Mouse (Mus musculus): ENCODE data around the gene Klf1.

The Klf1 gene

DNA sequence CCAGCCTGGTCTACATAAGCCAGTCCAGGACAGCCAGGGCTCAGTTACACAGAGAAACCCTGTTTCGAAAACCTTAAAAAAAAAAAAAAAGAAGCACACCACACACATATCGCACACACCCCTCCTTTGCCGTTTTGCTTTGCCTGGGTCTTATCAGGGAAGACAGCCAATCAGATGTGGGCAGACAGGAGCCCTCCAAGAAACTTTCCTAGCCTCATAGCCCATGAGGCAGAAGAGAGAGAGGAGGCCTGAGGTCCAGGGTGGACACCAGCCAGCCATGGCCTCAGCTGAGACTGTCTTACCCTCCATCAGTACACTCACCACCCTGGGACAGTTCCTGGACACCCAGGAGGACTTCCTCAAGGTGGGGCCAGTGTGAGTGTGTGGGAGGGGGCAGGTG lies at the start of gene Klf1:
Gene Klf1, plus strand, starts transcription at position 177 of the 400 bp plus-strand sequence.
- DNase-seq (ENCODE audit: low spot score), result no peak

- no peak for DNase-seq (ENCODE audit: low spot score)
Measured at GRCm38 (mm10) chr8:84856434-84856833, 45.3 kb upstream of the Klf1 start.

DNA sequence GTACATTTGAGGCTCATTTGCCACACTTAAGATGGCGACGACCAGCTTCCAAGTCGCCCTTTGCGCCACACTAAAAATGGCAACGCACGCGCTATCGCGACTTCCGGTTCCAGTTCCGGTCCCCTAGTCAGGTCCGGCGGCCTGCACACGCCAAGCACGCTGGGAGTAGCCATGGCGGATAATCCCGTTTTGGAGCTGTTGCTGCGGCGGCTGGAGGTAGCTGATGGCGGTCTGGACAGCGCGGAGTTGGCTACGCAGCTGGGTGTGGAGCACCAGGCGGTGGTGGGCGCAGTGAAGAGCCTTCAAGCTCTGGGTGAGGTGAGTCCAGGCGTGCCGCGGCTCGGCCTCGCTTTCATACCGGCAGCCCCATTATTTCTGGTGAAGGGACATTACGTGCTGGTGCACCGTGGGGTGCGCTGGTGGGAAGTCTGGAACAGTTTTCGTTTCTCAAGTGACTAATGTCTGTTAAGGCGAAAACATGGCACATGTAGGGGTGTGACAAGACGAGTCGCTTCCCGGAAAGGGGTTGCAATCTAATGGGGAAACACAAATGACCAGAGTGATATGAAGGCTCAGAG lies 44.8 kb upstream of the Klf1 start, which contains the start of gene Farsa:
Gene Farsa, plus strand, starts transcription at position 126 of the 578 bp plus-strand sequence.
- DNase-seq (ENCODE audit: low spot score), result peak; percentile 92

GRCm38 (mm10) chr8:84871376-84872308 lies 30.1 kb upstream of the Klf1 start, which contains the start of gene Syce2:
Syce2 (plus strand) TSS chr8:84872111.
- DNase-seq (ENCODE audit: low spot score), result peak; percentile 90

GRCm38 (mm10) chr8:84872309-84872965 lies 29.3 kb upstream of the Klf1 start:
- DNase-seq (ENCODE audit: low spot score), result peak; percentile 76

DNA sequence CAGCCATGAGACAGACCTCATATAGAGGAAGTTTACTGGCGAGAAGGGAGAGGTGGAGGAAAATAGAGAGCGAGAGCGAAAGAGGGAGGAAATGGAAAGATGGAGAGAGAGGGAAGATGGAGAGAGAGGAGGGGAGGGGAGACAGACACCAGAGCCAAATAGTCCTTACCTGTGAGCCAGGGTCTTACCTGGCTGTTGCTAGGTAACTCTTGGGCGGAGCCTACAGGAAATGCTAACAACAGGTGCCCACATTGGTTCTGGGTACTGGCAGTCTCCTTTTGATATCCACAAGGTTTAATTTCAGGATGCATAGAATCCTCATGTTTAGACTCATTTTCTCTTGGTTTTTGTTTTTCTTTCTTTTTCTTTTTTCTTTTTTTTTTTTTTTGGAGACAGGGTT lies 28.7 kb upstream of the Klf1 start:
- DNase-seq (ENCODE audit: low spot score), result no peak

- no peak for DNase-seq (ENCODE audit: low spot score)
Measured at GRCm38 (mm10) chr8:84874339-84874738, 27.4 kb upstream of the Klf1 start.

DNA sequence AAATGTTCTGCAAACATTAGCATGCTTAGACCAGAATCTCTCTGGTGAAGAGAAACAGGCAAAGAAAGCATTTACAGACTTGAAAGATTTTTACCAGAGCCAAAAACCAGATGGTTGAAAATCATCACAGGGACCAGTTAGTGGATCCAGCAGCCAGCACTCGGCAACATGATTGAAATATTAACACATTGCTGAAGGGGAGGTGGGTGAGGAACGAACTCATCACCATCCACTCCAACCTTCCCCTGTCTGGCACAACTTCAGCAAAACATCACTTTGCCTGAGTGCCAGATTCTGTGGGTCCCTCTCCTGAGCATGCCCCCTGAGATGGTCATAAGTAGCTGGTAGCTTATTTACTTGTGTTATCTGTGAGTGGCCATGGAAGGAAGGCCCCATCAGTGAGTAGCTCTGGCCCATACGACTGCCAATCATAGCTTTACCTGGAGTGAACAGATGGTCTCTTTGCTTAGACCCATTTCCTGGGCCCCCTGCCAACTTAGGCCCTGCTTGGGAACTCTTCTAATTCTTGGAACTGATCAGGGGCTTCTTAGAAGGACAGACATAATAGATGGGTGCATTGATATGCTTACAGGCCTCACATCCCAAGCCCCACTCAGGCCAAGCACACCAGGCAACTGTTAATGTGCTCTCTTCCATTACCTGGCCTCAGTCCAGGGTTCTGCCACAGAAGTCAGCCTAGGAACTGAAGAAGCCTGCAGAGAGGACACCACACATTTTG lies 24.3 kb upstream of the Klf1 start:
- no peak for DNase-seq (ENCODE audit: low spot score)

DNA sequence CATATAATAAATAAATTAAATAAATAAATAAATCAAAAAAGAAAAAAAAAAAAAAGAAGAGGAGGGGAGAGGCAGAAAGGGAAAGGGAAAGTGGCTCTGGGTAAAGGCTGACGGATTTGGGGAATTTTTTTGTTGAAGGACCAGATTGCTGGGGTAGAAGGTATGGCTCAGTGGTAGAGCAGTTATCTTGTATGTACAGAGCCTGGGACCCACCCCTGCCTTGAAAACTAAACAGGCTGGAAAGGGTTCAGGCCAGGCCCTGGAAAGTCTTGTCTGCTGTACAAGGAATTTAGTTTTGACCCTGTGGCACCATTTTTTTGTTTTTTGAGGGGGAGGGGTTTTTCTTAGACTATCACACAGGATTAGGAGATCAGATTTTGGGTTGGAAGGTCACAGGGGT lies 22.8 kb upstream of the Klf1 start:
- no peak for DNase-seq (ENCODE audit: low spot score)

DNA sequence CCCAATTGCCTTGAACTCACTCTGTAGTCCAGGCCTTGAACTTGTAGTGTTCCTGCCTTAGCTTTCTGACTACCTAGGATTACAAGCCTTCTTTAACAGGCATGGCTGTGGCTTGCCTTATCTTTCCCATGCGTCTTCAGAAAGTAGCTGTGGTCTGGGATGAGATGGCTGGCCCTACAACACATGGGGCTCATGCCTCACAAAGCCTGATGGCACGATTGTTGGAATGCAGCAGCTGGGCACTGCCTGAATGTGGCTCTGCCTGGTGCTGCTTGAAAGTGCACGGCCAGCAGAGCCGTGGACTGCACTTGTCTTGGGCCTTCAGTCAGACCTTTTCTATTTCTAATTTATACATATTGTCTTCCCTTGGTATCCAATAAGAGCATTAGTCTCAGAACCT lies 17.0 kb upstream of the Klf1 start:
- no peak for DNase-seq (ENCODE audit: low spot score)

GRCm38 (mm10) chr8:84888280-84888679 lies 13.4 kb upstream of the Klf1 start:
- no peak for DNase-seq (ENCODE audit: low spot score)

DNA sequence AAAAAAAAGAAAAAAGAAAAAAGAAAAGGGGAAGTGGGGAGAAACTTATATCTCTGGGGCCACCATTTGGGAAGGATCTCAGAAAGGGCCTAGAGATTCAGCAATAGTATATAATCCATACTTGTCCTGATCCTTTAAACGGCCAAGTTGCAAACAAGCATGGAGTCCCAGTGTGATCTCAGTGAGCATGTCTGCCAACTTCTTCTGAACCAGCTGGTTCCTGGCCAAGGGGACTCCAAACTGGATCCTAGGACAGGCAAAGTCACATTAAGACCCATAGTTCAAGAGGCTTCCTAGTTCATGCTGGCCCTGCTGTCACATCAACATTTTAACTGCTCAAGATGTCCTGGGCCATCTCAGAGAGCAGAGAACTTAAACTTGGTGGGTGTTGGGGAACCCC lies 12.6 kb upstream of the Klf1 start:
- DNase-seq (ENCODE audit: low spot score), result no peak

DNA sequence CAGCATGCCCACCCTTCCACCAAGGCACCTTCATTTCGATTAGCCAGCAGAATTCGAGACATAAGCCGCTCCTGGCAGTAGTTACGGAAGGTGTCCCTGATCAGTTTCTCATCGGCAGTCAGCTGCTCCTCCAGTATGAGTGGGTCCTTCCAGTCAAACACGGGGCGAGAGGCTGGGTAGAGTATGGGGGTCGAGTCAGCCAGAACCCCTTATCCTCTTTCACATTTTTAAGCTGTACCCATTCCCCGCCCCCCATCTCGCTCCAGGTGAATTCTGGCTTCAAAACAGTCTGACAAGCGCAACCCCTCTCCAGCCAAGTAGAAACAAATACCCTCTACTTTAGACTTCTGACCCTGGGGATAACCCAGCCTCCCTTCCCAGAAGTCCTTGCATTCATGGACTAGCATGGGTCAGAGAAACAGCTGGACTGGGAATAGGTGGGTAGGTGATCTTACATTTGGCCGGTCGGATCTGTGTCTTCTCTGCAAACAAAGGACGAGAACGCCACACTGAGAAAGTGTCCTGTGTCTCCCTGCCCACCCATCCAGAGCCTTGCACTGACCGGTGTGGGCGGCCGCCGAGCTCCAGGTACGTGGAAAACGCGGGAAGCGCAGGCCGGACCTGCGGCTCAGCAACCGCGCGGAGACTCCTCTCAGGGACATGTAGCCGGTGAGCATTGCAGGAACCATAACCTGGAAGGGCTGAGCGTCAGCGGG lies 8.6 kb upstream of the Klf1 start:
- DNase-seq (ENCODE audit: low spot score), result no peak

- DNase-seq (ENCODE audit: low spot score), result peak; percentile 88
Measured at GRCm38 (mm10) chr8:84893709-84894134, 8.0 kb upstream of the Klf1 start, which contains the start of gene Gcdh. Gcdh (minus strand) TSS chr8:84893921.

GRCm38 (mm10) chr8:84895963-84896362 lies 5.8 kb upstream of the Klf1 start:
- no peak for DNase-seq (ENCODE audit: low spot score)

GRCm38 (mm10) chr8:84901071-84901470 lies 657 bp upstream of the Klf1 start:
- no peak for DNase-seq (ENCODE audit: low spot score)

GRCm38 (mm10) chr8:84902367-84902919 lies 715 bp downstream of the Klf1 start:
- DNase-seq (ENCODE audit: low spot score), result no peak

- DNase-seq (ENCODE audit: low spot score), result peak; percentile 88
Measured at GRCm38 (mm10) chr8:84902920-84903661, 1.4 kb downstream of the Klf1 start.

DNA sequence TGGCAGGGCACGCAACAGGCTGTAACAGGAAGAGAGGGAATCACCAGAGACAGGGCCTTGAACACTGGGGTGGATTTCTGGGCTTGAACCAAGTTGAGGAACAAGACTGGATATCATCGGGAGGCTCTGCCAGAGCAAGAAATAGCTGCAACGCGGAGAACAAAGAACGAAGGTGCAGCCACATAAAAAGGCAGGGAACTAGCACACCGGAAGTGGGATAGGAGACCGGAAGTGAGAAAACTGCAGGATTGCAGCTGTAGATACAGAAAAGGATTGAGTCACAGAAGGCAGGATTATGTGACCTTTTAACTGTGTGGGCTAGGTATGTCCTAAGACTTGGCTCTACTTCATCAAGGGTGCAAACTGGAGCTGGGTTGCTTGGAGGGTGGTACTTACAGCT lies 2.6 kb downstream of the Klf1 start:
- no peak for DNase-seq (ENCODE audit: low spot score)

- no peak for DNase-seq (ENCODE audit: low spot score)
Measured at GRCm38 (mm10) chr8:84907037-84907436, 5.3 kb downstream of the Klf1 start.
